Comparison of ENCODE assay signal across 8 mouse cellular contexts in genomic region chr4:154927899-154928337, GRCm38 (mm10). TPM values are rescaled to one million over a fixed set of nuclear protein-coding genes. Genes with fewer than 3 reads are reported as not detected.
DNase-seq lines count a peak whose midpoint lies in the region; ATAC-seq and TF ChIP-seq lines count a peak whose summit lies in the region.

No protein-coding gene starts in this region.

- no peaks in the 10 kb centered on the region for H3K36me3 ChIP-seq in kidney, postnatal 0 days (ENCODE audit: insufficient read depth, low read length)

- 28% methylated on average over 5 of the region's 5 CpGs for WGBS in kidney, postnatal 0 days

- H3K4me1 ChIP-seq in kidney, postnatal 0 days (replicated peaks; ENCODE audit: insufficient read depth, low read length) = no peaks in the 10 kb centered on the region; the same call in none of the 2 replicates

- peak; percentile 55 for DNase-seq in urinary bladder, postnatal 14 days (ENCODE audit: low spot score)
- DNase-seq in urinary bladder, postnatal 4 days (ENCODE audit: low spot score in 2 of 2) = no peak
- peak; percentile 69 for DNase-seq in heart, adult 8-10 months (ENCODE audit: low spot score)
- DNase-seq in kidney, postnatal 0 days (ENCODE audit: low spot score) = peak; percentile 69
- DNase-seq in lung, postnatal 36 days = peak; percentile 84
- DNase-seq in thymus, postnatal 36 days = peak; percentile 55 to 60
- DNase-seq in adrenal gland, postnatal 10 days = no peak
- DNase-seq in cerebellum, postnatal 25 days = no peak

- H3K9me3 ChIP-seq in kidney, postnatal 0 days (replicated peaks; ENCODE audit: low read length) = no peaks in the 10 kb centered on the region

- peak overlapping the region; percentile 10 for H3K4me3 ChIP-seq in kidney, postnatal 0 days (replicated peaks; ENCODE audit: low read depth, low read length)

- H3K27me3 ChIP-seq in kidney, postnatal 0 days (ENCODE audit: insufficient read depth, low read length) = no peaks in the 10 kb centered on the region; the same call in 1 of the 2 replicates

- H3K27ac ChIP-seq in kidney, postnatal 0 days = peak overlapping the region; percentile 31; the same call in 1 of the 2 replicates

- H3K4me2 ChIP-seq in kidney, postnatal 0 days (ENCODE audit: low read length) = peak overlapping the region; percentile 42

- no peak for ATAC-seq in kidney, postnatal 0 days (replicated peaks; ENCODE audit: low FRiP score, low read depth)

- TF ChIP-seq CTCF in kidney, postnatal 0 days (IDR thresholded peaks at IDR 0.05; ENCODE audit: low read depth) = no peak

- H3K9ac ChIP-seq in kidney, postnatal 0 days (ENCODE audit: low read depth, low read length) = peak overlapping the region; percentile 35; the same call in 1 of the 2 replicates

RNA-seq across cellular contexts. Expression of gene Tnfrsf14, which starts 0.4 kb away (rescaled TPM):
- 1 to 10 TPM; 4.0 to 9.1 (median 4.5) TPM for total RNA-seq in heart, adult 8-10 months (2022)
- 0.75 and 1.3 TPM in 2 replicates for polyA plus RNA-seq in kidney, postnatal 0 days (2015; fragmentation: Nextera tagmentation; extraction: Ambion mirVana)
- 10 to 100 TPM in 1 of 2 experiments, 1 to 10 TPM in 1; 8.1 to 12.7 TPM for total RNA-seq in adrenal gland, postnatal 10 days (2021)

RNA-seq across cellular contexts. Expression of gene Fam213b, which starts 29.0 kb away (rescaled TPM):
- 100 to 1,000 TPM in 2 of 4 experiments, 10 to 100 TPM in 2; 92.4 to 111 (median 101) TPM for total RNA-seq in heart, adult 8-10 months (2022)
- 40.6 and 42.0 TPM in 2 replicates for polyA plus RNA-seq in kidney, postnatal 0 days (2015; fragmentation: Nextera tagmentation; extraction: Ambion mirVana)
- total RNA-seq in adrenal gland, postnatal 10 days (2021) = 10 to 100 TPM; 37.8 to 44.3 TPM

RNA-seq across cellular contexts. Expression of gene Hes5, which starts 32.8 kb away (rescaled TPM):
- not detected for total RNA-seq in heart, adult 8-10 months (2022)
- 5.8 and 6.2 TPM in 2 replicates for polyA plus RNA-seq in kidney, postnatal 0 days (2015; fragmentation: Nextera tagmentation; extraction: Ambion mirVana)
- under 1 TPM in 1 of 2 experiments, not detected in 1; 0.76 TPM for total RNA-seq in adrenal gland, postnatal 10 days (2021)

RNA-seq across cellular contexts. Expression of gene Pank4, which starts 36.0 kb away (rescaled TPM):
- 10 to 100 TPM; 38.6 to 44.1 (median 41.2) TPM for total RNA-seq in heart, adult 8-10 months (2022)
- 30.4 TPM in 2 replicates for polyA plus RNA-seq in kidney, postnatal 0 days (2015; fragmentation: Nextera tagmentation; extraction: Ambion mirVana)
- 10 to 100 TPM; 23.1 to 35.2 TPM for total RNA-seq in adrenal gland, postnatal 10 days (2021)

RNA-seq across cellular contexts. Expression of gene Mmel1, which starts 58.5 kb away (rescaled TPM):
- total RNA-seq in heart, adult 8-10 months (2022) = under 1 TPM in 2 of 4 experiments, not detected in 2; 0.16 to 0.20 TPM
- polyA plus RNA-seq in kidney, postnatal 0 days (2015; fragmentation: Nextera tagmentation; extraction: Ambion mirVana) = not detected in 2 replicates
- under 1 TPM; 0.24 to 0.45 TPM for total RNA-seq in adrenal gland, postnatal 10 days (2021)

Comparison
In these comparisons a context has a peak if more than half of its experiments do, and no peak if none do; other contexts are left out.
1. DNase-seq: peak in urinary bladder, postnatal 14 days (single experiment), heart, adult 8-10 months (single experiment), kidney, postnatal 0 days (single experiment), lung, postnatal 36 days (single experiment) and thymus, postnatal 36 days (2 of 2); none in urinary bladder, postnatal 4 days (0 of 2), adrenal gland, postnatal 10 days (single experiment) and cerebellum, postnatal 25 days (0 of 2).